Mouse (Mus musculus) spleen, adult 2 months (tissue): ENCODE measurements around the gene Galc.

Experiments used
- CTCF ChIP-seq: fragments of 200-500 bp; IDR thresholded peaks from 2 replicates; pipeline ENCODE4 v1.5.1; 2011; ENCODE audit warnings: mild to moderate bottlenecking, inconsistent platforms; ENCODE audit not compliant: insufficient read depth, insufficient read length, insufficient replicate concordance; ENCODE audit errors: extremely low read depth
- POLR2A ChIP-seq: fragments of 200-500 bp; IDR thresholded peaks from 2 replicates; pipeline ENCODE4 v1.6.1; 2011; ENCODE audit warnings: low read depth, low read length, inconsistent platforms

GRCm38 (mm10) chr12:98284477-98284876, 25.2 kb upstream of the Galc start:
- TF ChIP-seq POLR2A (no peak), CTCF (no peak)
